In genomic region chr7:29134230-29134629, GRCm38 (mm10) we compare ENCODE assay signal across 8 mouse cellular contexts. TPM values are rescaled to one million over a fixed set of nuclear protein-coding genes. Genes with fewer than 3 reads are reported as not detected.
A peak's percentile ranks its signal among the peaks of the same experiment; 100 is the strongest.
DNase-seq lines count a peak whose midpoint lies in the region; ATAC-seq lines count a peak whose summit lies in the region.

No protein-coding gene starts in this region.

- H3K4me3 ChIP-seq in heart, embryonic 15.5 days = 0 out of 2 replicates have a peak overlapping the region, but pooled peaks have one; percentile 17
- H3K4me3 ChIP-seq in hindbrain, embryonic 11.5 days (ENCODE audit: low read depth, low read length) = no peak overlapping the region
- H3K4me3 ChIP-seq in macrophage (ENCODE audit: inconsistent target) = peak overlapping the region; percentile 46; the same call in 1 of the 2 replicates

- no peaks in the 10 kb centered on the region for H3K36me3 ChIP-seq in heart, embryonic 15.5 days
- H3K36me3 ChIP-seq in hindbrain, embryonic 11.5 days (ENCODE audit: control insufficient read depth, insufficient read depth, low read length) = no peaks in the 10 kb centered on the region
- H3K36me3 ChIP-seq in macrophage (ENCODE audit: inconsistent target) = no peaks in the 10 kb centered on the region

- WGBS in heart, embryonic 15.5 days = 4% methylated on average over 4 of the region's 4 CpGs
- WGBS in hindbrain, embryonic 11.5 days = 3% methylated on average over 3 of the region's 4 CpGs
- WGBS in macrophage (ENCODE audit: missing documents) = 6% methylated on average over 3 of the region's 4 CpGs

- H3K9me3 ChIP-seq in heart, embryonic 15.5 days (replicated peaks) = no peaks in the 10 kb centered on the region
- no peaks in the 10 kb centered on the region for H3K9me3 ChIP-seq in hindbrain, embryonic 11.5 days (ENCODE audit: control insufficient read depth, low read length)

- no peaks in the 10 kb centered on the region for H3K4me1 ChIP-seq in heart, embryonic 15.5 days (replicated peaks)
- H3K4me1 ChIP-seq in hindbrain, embryonic 11.5 days (replicated peaks; ENCODE audit: control insufficient read depth, insufficient read depth, low read length) = no peaks in the 10 kb centered on the region

- peak overlapping the region; percentile 51 for H3K4me2 ChIP-seq in heart, embryonic 15.5 days
- H3K4me2 ChIP-seq in hindbrain, embryonic 11.5 days (replicated peaks; ENCODE audit: low read depth, low read length) = peak overlapping the region; percentile 44

- no peak overlapping the region for H3K9ac ChIP-seq in heart, embryonic 15.5 days
- H3K9ac ChIP-seq in hindbrain, embryonic 11.5 days (ENCODE audit: low read depth, low read length) = no peak overlapping the region

- no peak for ATAC-seq in heart, embryonic 15.5 days (replicated peaks; ENCODE audit: insufficient number of reproducible peaks, insufficient read depth, low FRiP score, low read depth)
- ATAC-seq in hindbrain, embryonic 11.5 days (ENCODE audit: low FRiP score) = no peak
- ATAC-seq in megakaryocyte-erythroid progenitor cell, adult 5-6 weeks (replicated peaks; ENCODE audit: low FRiP score, low TSS enrichment, poor library complexity, severe bottlenecking) = no peak

- peaks cover 11% of the 10 kb centered on the region; the same call in 1 of the 2 replicates for H3K79me2 ChIP-seq in macrophage (ENCODE audit: inconsistent target)

- H3K27ac ChIP-seq in heart, embryonic 15.5 days = no peak overlapping the region
- H3K27ac ChIP-seq in hindbrain, embryonic 11.5 days (ENCODE audit: low read depth, low read length) = no peak overlapping the region
- peak overlapping the region; percentile 5; the same call in 1 of the 2 replicates for H3K27ac ChIP-seq in macrophage

- peaks cover 28% of the 10 kb centered on the region for H3K27me3 ChIP-seq in heart, embryonic 15.5 days
- peaks cover 5% of the 10 kb centered on the region for H3K27me3 ChIP-seq in hindbrain, embryonic 11.5 days (ENCODE audit: control insufficient read depth, insufficient read depth, low read length)

- intact Hi-C loops in left cerebral cortex, postnatal 25 days (cut with DNase I) = no loop called here

- DNase-seq in heart, adult 9 months (ENCODE audit: low spot score in 2 of 2) = no peak
- peak; percentile 49 for DNase-seq in MEL-GATA-1-ER (ENCODE audit: extremely low read depth, low read depth)
- DNase-seq in hindbrain, embryonic 11.5 days (ENCODE audit: low spot score) = no peak
- DNase-seq in left cerebral cortex, postnatal 25 days (ENCODE audit: low spot score in 2 of 2) = no peak
- DNase-seq in kidney, postnatal 4 days = no peak

RNA-seq across cellular contexts. Expression of gene Rasgrp4, which starts 0.4 kb away (rescaled TPM):
- 0.39 and 0.90 TPM in 2 replicates for polyA plus RNA-seq in heart, embryonic 15.5 days (2015; fragmentation: Nextera tagmentation; extraction: Ambion mirVana)
- 0.28 and 0.52 TPM in 2 replicates for polyA plus RNA-seq in hindbrain, embryonic 11.5 days (2014; fragmentation: Nextera tagmentation; extraction: Ambion mirVana)
- total RNA-seq in macrophage (2018; cell fraction: chromatin; rRNA removed) = 10 to 100 TPM in 8 of 26 experiments, 1 to 10 TPM in 18; 1.9 to 20.4 (median 7.0) TPM
- total RNA-seq in macrophage (2018; cell fraction: cytosol; rRNA removed) = 1 to 10 TPM in 22 of 26 experiments, under 1 TPM in 4; 0.72 to 6.4 (median 2.6) TPM
- total RNA-seq in macrophage (2018; cell fraction: nucleus; rRNA removed) = 10 to 100 TPM in 13 of 26 experiments, 1 to 10 TPM in 13; 3.1 to 31.7 (median 10.5) TPM
- 1.8 to 9.4 TPM (median 2.2 TPM) in 3 replicates for polyA plus RNA-seq in macrophage (2018)
- total RNA-seq in megakaryocyte-erythroid progenitor cell, adult 5-6 weeks (2014; fragmentation: Nextera tagmentation) = not detected in 2 replicates
- total RNA-seq in megakaryocyte-erythroid progenitor cell, adult 5-6 weeks (2017) = 0.66 TPM in 1 of 2 replicates, not detected in the other
- total RNA-seq in left cerebral cortex, postnatal 25 days (2021) = 1 to 10 TPM; 1.1 to 1.8 TPM

RNA-seq across cellular contexts. Expression of gene Ryr1, which starts 9.3 kb away (rescaled TPM):
- polyA plus RNA-seq in heart, embryonic 15.5 days (2015; fragmentation: Nextera tagmentation; extraction: Ambion mirVana) = 0.09 and 0.15 TPM in 2 replicates
- 1.1 and 1.5 TPM in 2 replicates for polyA plus RNA-seq in hindbrain, embryonic 11.5 days (2014; fragmentation: Nextera tagmentation; extraction: Ambion mirVana)
- total RNA-seq in macrophage (2018; cell fraction: chromatin; rRNA removed) = under 1 TPM in 11 of 26 experiments, not detected in 15; 0.05 to 0.34 (median 0.10) TPM
- total RNA-seq in macrophage (2018; cell fraction: cytosol; rRNA removed) = under 1 TPM in 20 of 26 experiments, not detected in 6; under 0.01 to 0.05 (median under 0.01) TPM
- total RNA-seq in macrophage (2018; cell fraction: nucleus; rRNA removed) = 1 to 10 TPM in 1 of 26 experiments, under 1 TPM in 11, not detected in 14; 0.04 to 1.4 (median 0.15) TPM
- polyA plus RNA-seq in macrophage (2018) = 0.01 to 0.03 TPM in 2 of 3 replicates, not detected in the other
- 0.07 and 0.84 TPM in 2 replicates for total RNA-seq in megakaryocyte-erythroid progenitor cell, adult 5-6 weeks (2014; fragmentation: Nextera tagmentation)
- 0.34 TPM in 1 of 2 replicates, not detected in the other for total RNA-seq in megakaryocyte-erythroid progenitor cell, adult 5-6 weeks (2017)
- total RNA-seq in left cerebral cortex, postnatal 25 days (2021) = 1 to 10 TPM; 4.7 to 8.9 TPM

RNA-seq across cellular contexts. Expression of gene Fam98c, which starts 21.8 kb away (rescaled TPM):
- polyA plus RNA-seq in heart, embryonic 15.5 days (2015; fragmentation: Nextera tagmentation; extraction: Ambion mirVana) = 15.6 and 19.9 TPM in 2 replicates
- 14.8 and 16.5 TPM in 2 replicates for polyA plus RNA-seq in hindbrain, embryonic 11.5 days (2014; fragmentation: Nextera tagmentation; extraction: Ambion mirVana)
- 10 to 100 TPM in 24 of 26 experiments, 1 to 10 TPM in 2; 8.8 to 41.7 (median 20.5) TPM for total RNA-seq in macrophage (2018; cell fraction: chromatin; rRNA removed)
- 10 to 100 TPM in 12 of 26 experiments, 1 to 10 TPM in 14; 6.3 to 13.0 (median 9.8) TPM for total RNA-seq in macrophage (2018; cell fraction: cytosol; rRNA removed)
- 10 to 100 TPM in 24 of 26 experiments, 1 to 10 TPM in 2; 6.7 to 41.3 (median 19.7) TPM for total RNA-seq in macrophage (2018; cell fraction: nucleus; rRNA removed)
- polyA plus RNA-seq in macrophage (2018) = 6.9 to 13.8 TPM (median 12.9 TPM) in 3 replicates
- 15.4 and 21.1 TPM in 2 replicates for total RNA-seq in megakaryocyte-erythroid progenitor cell, adult 5-6 weeks (2014; fragmentation: Nextera tagmentation)
- 4.8 and 20.4 TPM in 2 replicates for total RNA-seq in megakaryocyte-erythroid progenitor cell, adult 5-6 weeks (2017)
- total RNA-seq in left cerebral cortex, postnatal 25 days (2021) = 10 to 100 TPM; 35.9 to 40.6 TPM

RNA-seq across cellular contexts. Expression of gene Ggn, which starts 35.8 kb away (rescaled TPM):
- 0.28 and 0.53 TPM in 2 replicates for polyA plus RNA-seq in heart, embryonic 15.5 days (2015; fragmentation: Nextera tagmentation; extraction: Ambion mirVana)
- 0.45 and 0.69 TPM in 2 replicates for polyA plus RNA-seq in hindbrain, embryonic 11.5 days (2014; fragmentation: Nextera tagmentation; extraction: Ambion mirVana)
- 1 to 10 TPM in 7 of 26 experiments, under 1 TPM in 10, not detected in 9; 0.16 to 1.4 (median 0.79) TPM for total RNA-seq in macrophage (2018; cell fraction: chromatin; rRNA removed)
- 1 to 10 TPM in 1 of 26 experiments, under 1 TPM in 25; 0.27 to 1.1 (median 0.50) TPM for total RNA-seq in macrophage (2018; cell fraction: cytosol; rRNA removed)
- 1 to 10 TPM in 7 of 26 experiments, under 1 TPM in 15, not detected in 4; 0.18 to 1.9 (median 0.64) TPM for total RNA-seq in macrophage (2018; cell fraction: nucleus; rRNA removed)
- polyA plus RNA-seq in macrophage (2018) = 0.40 to 0.90 TPM (median 0.70 TPM) in 3 replicates
- not detected in 2 replicates for total RNA-seq in megakaryocyte-erythroid progenitor cell, adult 5-6 weeks (2014; fragmentation: Nextera tagmentation)
- 0.30 TPM in 1 of 2 replicates, not detected in the other for total RNA-seq in megakaryocyte-erythroid progenitor cell, adult 5-6 weeks (2017)
- total RNA-seq in left cerebral cortex, postnatal 25 days (2021) = 1 to 10 TPM; 1.0 to 1.1 TPM

RNA-seq across cellular contexts. Expression of gene Spred3, which starts 36.0 kb away (rescaled TPM):
- 1.2 and 1.5 TPM in 2 replicates for polyA plus RNA-seq in heart, embryonic 15.5 days (2015; fragmentation: Nextera tagmentation; extraction: Ambion mirVana)
- 4.6 and 6.5 TPM in 2 replicates for polyA plus RNA-seq in hindbrain, embryonic 11.5 days (2014; fragmentation: Nextera tagmentation; extraction: Ambion mirVana)
- total RNA-seq in macrophage (2018; cell fraction: chromatin; rRNA removed) = 10 to 100 TPM in 20 of 26 experiments, 1 to 10 TPM in 6; 6.8 to 28.2 (median 12.9) TPM
- 1 to 10 TPM in 4 of 26 experiments, under 1 TPM in 22; 0.27 to 2.0 (median 0.63) TPM for total RNA-seq in macrophage (2018; cell fraction: cytosol; rRNA removed)
- total RNA-seq in macrophage (2018; cell fraction: nucleus; rRNA removed) = 10 to 100 TPM in 13 of 26 experiments, 1 to 10 TPM in 13; 4.5 to 20.3 (median 9.9) TPM
- polyA plus RNA-seq in macrophage (2018) = 0.95 to 2.3 TPM (median 1.6 TPM) in 3 replicates
- 0.42 and 2.2 TPM in 2 replicates for total RNA-seq in megakaryocyte-erythroid progenitor cell, adult 5-6 weeks (2014; fragmentation: Nextera tagmentation)
- 0.99 and 1.8 TPM in 2 replicates for total RNA-seq in megakaryocyte-erythroid progenitor cell, adult 5-6 weeks (2017)
- total RNA-seq in left cerebral cortex, postnatal 25 days (2021) = 10 to 100 TPM; 52.3 to 57.9 TPM
